Mouse (Mus musculus): ENCODE data around the gene Slc2a5. TPM values are rescaled to one million over a fixed set of nuclear protein-coding genes. Genes with fewer than 3 reads are reported as not detected.

Gene Slc2a5
- polyA plus RNA-seq, 1 experiment = 2.2 TPM

- DNase-seq = no peak
- WGBS = 51% methylated on average over 11 of the region's 11 CpGs
- no peaks in the 10 kb centered on the region; the same call in 1 of the 2 replicates for H3K27me3 ChIP-seq (ENCODE audit: control insufficient read depth, insufficient read depth, low read length)
- no peaks in the 10 kb centered on the region for H3K4me1 ChIP-seq (ENCODE audit: control insufficient read depth, insufficient read depth, low read length)
- H3K4me3 ChIP-seq (replicated peaks; ENCODE audit: insufficient read depth, low read depth, low read length) = no peak overlapping the region
- H3K27ac ChIP-seq (ENCODE audit: insufficient read depth, low read length) = no peak overlapping the region
- no peak for TF ChIP-seq CTCF (IDR thresholded peaks at IDR 0.05; ENCODE audit: borderline replicate concordance, insufficient read depth, low read depth, low read length)
- TF ChIP-seq POLR2A (IDR thresholded peaks at IDR 0.05; ENCODE audit: borderline replicate concordance, insufficient read depth, low read length) = no peak
Observed at GRCm38 (mm10) chr4:150188236-150188635, 69.2 kb downstream of the Slc2a5 start.

- TF ChIP-seq POLR2A (IDR thresholded peaks at IDR 0.05; ENCODE audit: borderline replicate concordance, insufficient read depth, low read length) (no peak), CTCF (IDR thresholded peaks at IDR 0.05; ENCODE audit: borderline replicate concordance, insufficient read depth, low read depth, low read length) (no peak)
- Histone ChIP-seq H3K4me1 (ENCODE audit: control insufficient read depth, insufficient read depth, low read length) (no peaks in the 10 kb centered on the region), H3K27ac (ENCODE audit: insufficient read depth, low read length) (no peak overlapping the region), H3K27me3 (ENCODE audit: control insufficient read depth, insufficient read depth, low read length) (no peaks in the 10 kb centered on the region; the same call in 1 of the 2 replicates), H3K4me3 (replicated peaks; ENCODE audit: insufficient read depth, low read depth, low read length) (no peak overlapping the region)
- WGBS = 85% methylated on average over 6 of the region's 6 CpGs
- DNase-seq = no peak
Observed at GRCm38 (mm10) chr4:150192199-150192598, 73.1 kb downstream of the Slc2a5 start.

Other genes starting within 250 kb of the Slc2a5 start
- 25.3 and 26.3 TPM in 2 replicates for gene Spsb1, start 164.2 kb upstream of the Slc2a5 start, polyA plus RNA-seq (2012; rRNA removed)
- 11.6 and 14.1 TPM in 2 replicates for gene H6pd, start 110.3 kb upstream of the Slc2a5 start, polyA plus RNA-seq (2012; rRNA removed)
- gene Gpr157, start 31.9 kb upstream of the Slc2a5 start, polyA plus RNA-seq (2012; rRNA removed) = 2.9 and 3.1 TPM in 2 replicates
- not detected in 2 replicates for gene Slc2a7, start 29.7 kb downstream of the Slc2a5 start, polyA plus RNA-seq (2012; rRNA removed)
- not detected in 2 replicates for gene Car6, start 82.0 kb downstream of the Slc2a5 start, polyA plus RNA-seq (2012; rRNA removed)
- gene Eno1, start 117.4 kb downstream of the Slc2a5 start, polyA plus RNA-seq (2012; rRNA removed) = 918 and 961 TPM in 2 replicates
- 69.1 and 73.2 TPM in 2 replicates for gene Rere, start 162.4 kb downstream of the Slc2a5 start, polyA plus RNA-seq (2012; rRNA removed)